In genomic region chrX:99820790-99821395, GRCm38 (mm10) we compare ENCODE assay signal across 8 mouse cellular contexts. TPM values are rescaled to one million over a fixed set of nuclear protein-coding genes. Genes with fewer than 3 reads are reported as not detected.
DNase-seq lines count a peak whose midpoint lies in the region; ATAC-seq lines count a peak whose summit lies in the region.

TSS of gene Tmem28 (plus strand) at chrX:99821021.

- 9% methylated on average over 64 of the region's 82 CpGs for WGBS in kidney, embryonic 16.5 days
- 9% methylated on average over 4 of the region's 82 CpGs for WGBS in embryonic facial prominence, embryonic 14.5 days
- WGBS in neural tube, embryonic 12.5 days: 13% methylated on average over 59 of the region's 82 CpGs

- H3K9ac ChIP-seq in kidney, embryonic 16.5 days (replicated peaks; ENCODE audit: low read length): no peak within 1 kb of the TSS
- peak within 1 kb of the TSS; percentile 34; the same call in 1 of the 2 replicates for H3K9ac ChIP-seq in embryonic facial prominence, embryonic 14.5 days (ENCODE audit: low read depth, low read length)
- H3K9ac ChIP-seq in neural tube, embryonic 12.5 days: peak within 1 kb of the TSS; percentile 65

- no peaks in the 10 kb centered on the region for H3K36me3 ChIP-seq in kidney, embryonic 16.5 days (ENCODE audit: insufficient read depth, low read length)
- H3K36me3 ChIP-seq in embryonic facial prominence, embryonic 14.5 days (ENCODE audit: control insufficient read depth, insufficient read depth, low read length): no peaks in the 10 kb centered on the region
- H3K36me3 ChIP-seq in neural tube, embryonic 12.5 days: no peaks in the 10 kb centered on the region

- peak; percentile 33; the same call in 1 of the 2 replicates for ATAC-seq in kidney, embryonic 16.5 days (ENCODE audit: low FRiP score, low TSS enrichment)
- no peak; the same call in 1 of the 2 replicates for ATAC-seq in embryonic facial prominence, embryonic 14.5 days (ENCODE audit: low read depth)
- peak; percentile 1 for ATAC-seq in neural tube, embryonic 12.5 days (ENCODE audit: low FRiP score, low read depth)
- no peak for ATAC-seq in megakaryocyte progenitor cell, adult 5-6 weeks (replicated peaks; ENCODE audit: poor library complexity)

- peaks cover 62% of the 10 kb centered on the region for H3K27me3 ChIP-seq in kidney, embryonic 16.5 days (ENCODE audit: insufficient read depth, low read length)
- H3K27me3 ChIP-seq in embryonic facial prominence, embryonic 14.5 days (replicated peaks; ENCODE audit: control insufficient read depth, insufficient read depth, low read length): peaks cover 55% of the 10 kb centered on the region
- peaks cover 9% of the 10 kb centered on the region; the same call in 1 of the 2 replicates for H3K27me3 ChIP-seq in neural tube, embryonic 12.5 days (replicated peaks)

- no peaks in the 10 kb centered on the region for H3K4me1 ChIP-seq in kidney, embryonic 16.5 days (ENCODE audit: insufficient read depth, low read length)
- H3K4me1 ChIP-seq in embryonic facial prominence, embryonic 14.5 days (ENCODE audit: control insufficient read depth, insufficient read depth, low read length): no peaks in the 10 kb centered on the region
- H3K4me1 ChIP-seq in neural tube, embryonic 12.5 days: no peaks in the 10 kb centered on the region

- peak within 1 kb of the TSS; percentile 52 for H3K4me3 ChIP-seq in kidney, embryonic 16.5 days (ENCODE audit: low read length)
- peak within 1 kb of the TSS; percentile 52 for H3K4me3 ChIP-seq in embryonic facial prominence, embryonic 14.5 days (ENCODE audit: low read depth, low read length)
- H3K4me3 ChIP-seq in neural tube, embryonic 12.5 days: peak within 1 kb of the TSS; percentile 58

- peaks cover 7% of the 10 kb centered on the region; the same call in 1 of the 2 replicates for H3K9me3 ChIP-seq in kidney, embryonic 16.5 days (ENCODE audit: low read length)
- no peaks in the 10 kb centered on the region for H3K9me3 ChIP-seq in embryonic facial prominence, embryonic 14.5 days (ENCODE audit: control insufficient read depth, low read length)
- H3K9me3 ChIP-seq in neural tube, embryonic 12.5 days: no peaks in the 10 kb centered on the region

- intact Hi-C loops in left cerebral cortex, postnatal 10 days (cut with DNase I): loop anchor here (10.0 kb wide), 1 partner anchor 154 kb away; the partner anchor contains the start of gene Eda

- peak within 1 kb of the TSS; percentile 66 for H3K4me2 ChIP-seq in kidney, embryonic 16.5 days (replicated peaks; ENCODE audit: low read depth, low read length)
- H3K4me2 ChIP-seq in embryonic facial prominence, embryonic 14.5 days (ENCODE audit: low read depth, low read length): peak within 1 kb of the TSS; percentile 69
- H3K4me2 ChIP-seq in neural tube, embryonic 12.5 days (replicated peaks): peak within 1 kb of the TSS; percentile 63

- no peak within 1 kb of the TSS for H3K27ac ChIP-seq in kidney, embryonic 16.5 days (ENCODE audit: low read length)
- no peak within 1 kb of the TSS for H3K27ac ChIP-seq in embryonic facial prominence, embryonic 14.5 days (replicated peaks; ENCODE audit: low read depth, low read length)
- H3K27ac ChIP-seq in neural tube, embryonic 12.5 days: 0 out of 2 replicates have a peak within 1 kb of the TSS, but pooled peaks have one; percentile 26

- no peak for DNase-seq in kidney, postnatal 14 days
- peak; percentile 57 for DNase-seq in cerebellum, adult 11-12 months
- DNase-seq in embryonic facial prominence, embryonic 14.5 days (ENCODE audit: low spot score): no peak
- DNase-seq in left cerebral cortex, postnatal 10 days (ENCODE audit: extremely low spot score in 1 of 2, low spot score in 2 of 2): peak in 1 of 2 experiments; percentile 24
- no peak for DNase-seq in B cell, adult 2 months

RNA-seq across cellular contexts. Expression of gene Tmem28, which starts in this region (rescaled TPM):
- not detected in 2 replicates for polyA plus RNA-seq in kidney, embryonic 16.5 days (2015; fragmentation: Nextera tagmentation; extraction: Ambion mirVana)
- 0.58 and 0.77 TPM in 2 replicates for polyA plus RNA-seq in embryonic facial prominence, embryonic 14.5 days (2014; fragmentation: Nextera tagmentation; extraction: Ambion mirVana)
- 10 to 100 TPM; 17.0 to 18.2 TPM for total RNA-seq in left cerebral cortex, postnatal 10 days (2021)
- 0.89 and 1.1 TPM in 2 replicates for polyA plus RNA-seq in neural tube, embryonic 12.5 days (2016; fragmentation: Nextera tagmentation; extraction: Ambion mirVana)
- not detected in 2 replicates for total RNA-seq in megakaryocyte progenitor cell, adult 5-6 weeks (2015)
- 0.08 TPM in 1 of 2 replicates, not detected in the other for total RNA-seq in megakaryocyte progenitor cell, adult 5-6 weeks (2017)

Comparison
In these comparisons a context has a peak if more than half of its experiments do, and no peak if none do; other contexts are left out.
1. RNA of gene Tmem28 (total RNA-seq): 17.0 to 18.2 TPM in left cerebral cortex, postnatal 10 days; 0.08 TPM in megakaryocyte progenitor cell, adult 5-6 weeks; every median in the first group is over 10 times any median in the second.
2. Peak in ATAC-seq, H3K4me3 ChIP-seq and H3K4me2 ChIP-seq in kidney, embryonic 16.5 days; RNA of the gene not detected or under 1 TPM.
3. Peak in every context shown above with its lines, with median percentiles within 50 percentile points of each other: H3K4me2 ChIP-seq and H3K4me3 ChIP-seq.